Mouse (Mus musculus) activated CD4-positive, CD25-positive, alpha-beta regulatory T cell (primary cell): ENCODE results near the gene Setdb2. TPM values are rescaled to one million over a fixed set of nuclear protein-coding genes. Genes with fewer than 3 reads are reported as not detected.

Experiments used
- polyA plus RNA-seq, 2 experiments: library from polyadenylated mRNA; unstranded; fragments of 100-300 nt; shearing (Covaris generic); gene quantifications; one replicate each; pipeline ENCODE4 v1.2.1; 2017

Setdb2 gene
- 10 to 100 TPM; 19.4 to 21.0 TPM for polyA plus RNA-seq

GRCm38 (mm10) chr14:59440558-59441471, at the start of gene Setdb2, which contains the start of gene Cab39l:
Setdb2 (minus strand) TSS chr14:59440884.
Cab39l (plus strand) TSS chr14:59440972.

GRCm38 (mm10) chr14:59395281-59395680, 45.4 kb downstream of the Setdb2 start, which contains the start of gene Phf11c:
Phf11c (minus strand) TSS chr14:59395381.

GRCm38 (mm10) chr14:59365244-59365644, 75.4 kb downstream of the Setdb2 start, which contains the start of gene Phf11d:
Phf11d (minus strand) TSS chr14:59365470.

Other genes starting within 250 kb of the Setdb2 start
- gene Rcbtb1, start 239.7 kb downstream of the Setdb2 start, polyA plus RNA-seq, result 10 to 100 TPM; 53.7 to 61.2 TPM
- gene Gm6904, start 180.7 kb downstream of the Setdb2 start, polyA plus RNA-seq, result 1 to 10 TPM; 7.9 to 9.1 TPM
- gene Phf11a, start 143.4 kb downstream of the Setdb2 start, polyA plus RNA-seq, result 10 to 100 TPM; 25.6 to 62.0 TPM
- 100 to 1,000 TPM; 167 to 245 TPM for gene Phf11b, start 99.5 kb downstream of the Setdb2 start, polyA plus RNA-seq
- 10 to 100 TPM; 15.3 to 17.1 TPM for gene Phf11d, start 75.4 kb downstream of the Setdb2 start, polyA plus RNA-seq
- gene Phf11c, start 45.5 kb downstream of the Setdb2 start, polyA plus RNA-seq, result 10 to 100 TPM; 26.8 to 27.6 TPM
- gene Cab39l, start 88 bp upstream of the Setdb2 start, polyA plus RNA-seq, result 10 to 100 TPM; 51.1 to 54.9 TPM
- gene Cdadc1, start 157.1 kb upstream of the Setdb2 start, polyA plus RNA-seq, result 10 to 100 TPM; 31.3 to 33.9 TPM
- gene Shisa2, start 184.4 kb upstream of the Setdb2 start, polyA plus RNA-seq, result under 1 TPM in 1 of 2 experiments, not detected in 1; 0.07 TPM